Mouse (Mus musculus): Measurements from ENCODE around the gene Arhgef15. TPM values are rescaled to one million over a fixed set of nuclear protein-coding genes. Genes with fewer than 3 reads are reported as not detected.

The Arhgef15 gene
- polyA plus RNA-seq, 1 experiment from 2014 or later, result 4.9 TPM

DNA sequence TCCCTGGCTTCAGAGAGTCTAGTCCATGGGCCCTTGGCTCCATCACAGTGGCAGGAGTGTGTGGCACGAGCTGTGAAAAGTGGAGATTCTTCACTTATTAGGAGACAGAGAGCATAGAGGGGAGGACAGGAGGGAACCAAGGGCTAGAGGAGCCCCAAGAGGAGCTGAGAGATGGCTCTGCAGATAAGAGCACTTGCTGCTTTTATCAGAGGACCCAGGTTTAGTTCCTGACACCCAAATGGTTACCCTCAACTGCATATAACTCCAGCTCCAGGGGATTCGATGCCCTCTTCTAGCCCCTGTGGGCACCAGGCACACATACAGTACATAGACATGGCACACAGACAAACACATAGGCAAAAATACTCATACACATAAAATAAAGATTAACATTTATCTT is 32.5 kb downstream of the Arhgef15 start:
- DNase-seq (ENCODE audit: low spot score) (no peak), ATAC-seq (ENCODE audit: low FRiP score) (no peak)
- Histone ChIP-seq H3K36me3 (ENCODE audit: control insufficient read depth, insufficient read depth, low read length) (no peaks in the 10 kb centered on the region), H3K4me1 (replicated peaks; ENCODE audit: control insufficient read depth, insufficient read depth, low read length) (no peaks in the 10 kb centered on the region), H3K4me3 (ENCODE audit: low read depth, low read length) (no peak overlapping the region), H3K4me2 (replicated peaks; ENCODE audit: low read depth, low read length) (no peak overlapping the region), H3K27me3 (ENCODE audit: control insufficient read depth, insufficient read depth, low read length) (no peaks in the 10 kb centered on the region), H3K27ac (ENCODE audit: low read depth, low read length) (no peak overlapping the region), H3K9ac (ENCODE audit: low read depth, low read length) (no peak overlapping the region), H3K9me3 (ENCODE audit: control insufficient read depth, low read length) (no peaks in the 10 kb centered on the region)
- 83% methylated on average over 2 of the region's 2 CpGs for WGBS

- Histone ChIP-seq H3K4me1 (replicated peaks; ENCODE audit: control insufficient read depth, insufficient read depth, low read length) (no peaks in the 10 kb centered on the region), H3K27me3 (ENCODE audit: control insufficient read depth, insufficient read depth, low read length) (no peaks in the 10 kb centered on the region), H3K27ac (ENCODE audit: low read depth, low read length) (no peak overlapping the region), H3K36me3 (ENCODE audit: control insufficient read depth, insufficient read depth, low read length) (no peaks in the 10 kb centered on the region), H3K4me2 (replicated peaks; ENCODE audit: low read depth, low read length) (no peak overlapping the region), H3K4me3 (ENCODE audit: low read depth, low read length) (no peak overlapping the region), H3K9ac (ENCODE audit: low read depth, low read length) (no peak overlapping the region), H3K9me3 (ENCODE audit: control insufficient read depth, low read length) (no peaks in the 10 kb centered on the region)
- ATAC-seq (ENCODE audit: low FRiP score) (no peak), DNase-seq (ENCODE audit: low spot score) (no peak)
- WGBS, result 62% methylated on average over 3 of the region's 3 CpGs
These were observed 34.1 kb downstream of the Arhgef15 start for GRCm38 (mm10) chr11:68923191-68923590.

- H3K9ac ChIP-seq (ENCODE audit: low read depth, low read length), result no peak overlapping the region
- no peaks in the 10 kb centered on the region for H3K4me1 ChIP-seq (replicated peaks; ENCODE audit: control insufficient read depth, insufficient read depth, low read length)
- no peaks in the 10 kb centered on the region for H3K36me3 ChIP-seq (ENCODE audit: control insufficient read depth, insufficient read depth, low read length)
- WGBS, result 93% methylated on average over 4 of the region's 4 CpGs
- DNase-seq (ENCODE audit: low spot score) (no peak), ATAC-seq (ENCODE audit: low FRiP score) (no peak)
- H3K4me3 ChIP-seq (ENCODE audit: low read depth, low read length), result no peak overlapping the region
- no peak overlapping the region for H3K27ac ChIP-seq (ENCODE audit: low read depth, low read length)
- H3K27me3 ChIP-seq (ENCODE audit: control insufficient read depth, insufficient read depth, low read length), result no peaks in the 10 kb centered on the region
- H3K4me2 ChIP-seq (replicated peaks; ENCODE audit: low read depth, low read length), result no peak overlapping the region
- H3K9me3 ChIP-seq (ENCODE audit: control insufficient read depth, low read length), result no peaks in the 10 kb centered on the region
These were observed 42.7 kb downstream of the Arhgef15 start for GRCm38 (mm10) chr11:68914566-68914965.

GRCm38 (mm10) chr11:68911531-68912177 is 45.6 kb downstream of the Arhgef15 start:
- Histone ChIP-seq H3K4me3 (ENCODE audit: low read depth, low read length) (no peak overlapping the region), H3K4me1 (replicated peaks; ENCODE audit: control insufficient read depth, insufficient read depth, low read length) (no peaks in the 10 kb centered on the region), H3K9me3 (ENCODE audit: control insufficient read depth, low read length) (no peaks in the 10 kb centered on the region), H3K4me2 (replicated peaks; ENCODE audit: low read depth, low read length) (no peak overlapping the region), H3K36me3 (ENCODE audit: control insufficient read depth, insufficient read depth, low read length) (no peaks in the 10 kb centered on the region), H3K27me3 (ENCODE audit: control insufficient read depth, insufficient read depth, low read length) (no peaks in the 10 kb centered on the region), H3K27ac (ENCODE audit: low read depth, low read length) (no peak overlapping the region), H3K9ac (ENCODE audit: low read depth, low read length) (no peak overlapping the region)
- 74% methylated on average over 14 of the region's 14 CpGs for WGBS
- ATAC-seq (ENCODE audit: low FRiP score) (no peak), DNase-seq (ENCODE audit: low spot score) (no peak)

- DNase-seq (ENCODE audit: low spot score) (no peak), ATAC-seq (ENCODE audit: low FRiP score) (no peak)
- Histone ChIP-seq H3K4me1 (replicated peaks; ENCODE audit: control insufficient read depth, insufficient read depth, low read length) (no peaks in the 10 kb centered on the region), H3K4me2 (replicated peaks; ENCODE audit: low read depth, low read length) (no peak overlapping the region), H3K36me3 (ENCODE audit: control insufficient read depth, insufficient read depth, low read length) (peaks cover 6% of the 10 kb centered on the region; the same call in 1 of the 2 replicates), H3K9ac (ENCODE audit: low read depth, low read length) (no peak overlapping the region), H3K4me3 (ENCODE audit: low read depth, low read length) (no peak overlapping the region), H3K9me3 (ENCODE audit: control insufficient read depth, low read length) (no peaks in the 10 kb centered on the region), H3K27me3 (ENCODE audit: control insufficient read depth, insufficient read depth, low read length) (no peaks in the 10 kb centered on the region), H3K27ac (ENCODE audit: low read depth, low read length) (no peak overlapping the region)
- 53% methylated on average over 7 of the region's 7 CpGs for WGBS
These were observed 48.3 kb downstream of the Arhgef15 start for GRCm38 (mm10) chr11:68908846-68909503.

GRCm38 (mm10) chr11:68907251-68907650 is 50.0 kb downstream of the Arhgef15 start:
- Histone ChIP-seq H3K36me3 (ENCODE audit: control insufficient read depth, insufficient read depth, low read length) (peaks cover 8% of the 10 kb centered on the region; the same call in 1 of the 2 replicates), H3K4me3 (ENCODE audit: low read depth, low read length) (no peak overlapping the region), H3K4me2 (replicated peaks; ENCODE audit: low read depth, low read length) (no peak overlapping the region), H3K9me3 (ENCODE audit: control insufficient read depth, low read length) (no peaks in the 10 kb centered on the region), H3K9ac (ENCODE audit: low read depth, low read length) (no peak overlapping the region), H3K4me1 (replicated peaks; ENCODE audit: control insufficient read depth, insufficient read depth, low read length) (no peaks in the 10 kb centered on the region; the same call in 1 of the 2 replicates), H3K27me3 (ENCODE audit: control insufficient read depth, insufficient read depth, low read length) (no peaks in the 10 kb centered on the region), H3K27ac (ENCODE audit: low read depth, low read length) (no peak overlapping the region)
- 71% methylated on average over 3 of the region's 3 CpGs for WGBS
- ATAC-seq (ENCODE audit: low FRiP score), result no peak
- no peak for DNase-seq (ENCODE audit: low spot score)

DNA sequence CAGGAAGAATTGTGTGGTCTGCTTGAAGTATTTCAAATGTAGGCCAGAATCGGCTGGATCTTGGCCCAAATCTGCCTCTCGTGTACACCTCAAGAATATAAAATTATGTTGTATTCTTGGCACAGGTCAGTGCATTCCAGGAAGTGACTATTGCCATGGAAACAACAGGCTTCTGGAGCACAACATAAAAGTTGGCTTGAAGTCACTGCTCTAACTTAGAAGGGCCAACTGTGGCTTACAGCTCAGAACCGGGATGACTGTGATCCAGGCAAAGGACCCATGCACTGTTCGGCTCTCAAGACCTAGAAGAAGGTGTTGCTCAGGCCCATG is 50.9 kb downstream of the Arhgef15 start:
- DNase-seq (ENCODE audit: low spot score), result no peak
- Histone ChIP-seq H3K27ac (ENCODE audit: low read depth, low read length) (no peak overlapping the region), H3K27me3 (ENCODE audit: control insufficient read depth, insufficient read depth, low read length) (no peaks in the 10 kb centered on the region), H3K36me3 (ENCODE audit: control insufficient read depth, insufficient read depth, low read length) (peaks cover 8% of the 10 kb centered on the region; the same call in 1 of the 2 replicates), H3K9ac (ENCODE audit: low read depth, low read length) (no peak overlapping the region), H3K9me3 (ENCODE audit: control insufficient read depth, low read length) (no peaks in the 10 kb centered on the region), H3K4me1 (replicated peaks; ENCODE audit: control insufficient read depth, insufficient read depth, low read length) (no peaks in the 10 kb centered on the region; the same call in 1 of the 2 replicates), H3K4me3 (ENCODE audit: low read depth, low read length) (no peak overlapping the region), H3K4me2 (replicated peaks; ENCODE audit: low read depth, low read length) (no peak overlapping the region)
- ATAC-seq (ENCODE audit: low FRiP score), result no peak
- 86% methylated on average over 4 of the region's 4 CpGs for WGBS

- ATAC-seq (ENCODE audit: low FRiP score) (no peak), DNase-seq (ENCODE audit: low spot score) (no peak)
- peaks cover 8% of the 10 kb centered on the region; the same call in 1 of the 2 replicates for H3K36me3 ChIP-seq (ENCODE audit: control insufficient read depth, insufficient read depth, low read length)
- H3K9ac ChIP-seq (ENCODE audit: low read depth, low read length), result no peak overlapping the region
- H3K4me3 ChIP-seq (ENCODE audit: low read depth, low read length), result no peak overlapping the region
- H3K27ac ChIP-seq (ENCODE audit: low read depth, low read length), result no peak overlapping the region
- H3K27me3 ChIP-seq (ENCODE audit: control insufficient read depth, insufficient read depth, low read length), result no peaks in the 10 kb centered on the region
- no peak overlapping the region for H3K4me2 ChIP-seq (replicated peaks; ENCODE audit: low read depth, low read length)
- no peaks in the 10 kb centered on the region; the same call in 1 of the 2 replicates for H3K4me1 ChIP-seq (replicated peaks; ENCODE audit: control insufficient read depth, insufficient read depth, low read length)
- 90% methylated on average over 9 of the region's 9 CpGs for WGBS
- no peaks in the 10 kb centered on the region for H3K9me3 ChIP-seq (ENCODE audit: control insufficient read depth, low read length)
These were observed 51.4 kb downstream of the Arhgef15 start for GRCm38 (mm10) chr11:68905665-68906460.
